Mouse (Mus musculus) liver, embryonic 11.5 days (tissue): ENCODE measurements around the gene March10. TPM values are rescaled to one million over a fixed set of nuclear protein-coding genes. Genes with fewer than 3 reads are reported as not detected.
A peak's percentile ranks its signal among the peaks of the same experiment; 100 is the strongest.

ENCODE experiments used
- ATAC-seq: fragments of 200-750 bp; cut with Nextera tagmentation; replicated peaks from 2 replicates; pipeline ENCODE4 v1.8.0; 2017; ENCODE audit warnings: moderate number of reproducible peaks, mild to moderate bottlenecking, moderate TSS enrichment, moderate library complexity; ENCODE audit not compliant: low FRiP score
- DNase-seq: peaks from one replicate; pipeline ENCODE4 v3.0.0-alpha.2; 2017; ENCODE audit warnings: low spot score
- H3K27ac ChIP-seq: fragments of 300-500 bp; sonication (generic); 2 replicates; pipeline ENCODE4 v1.5.1; 2014; ENCODE audit warnings: mild to moderate bottlenecking, low read depth, low read length, control low read depth
- H3K27me3 ChIP-seq: fragments of 300-500 bp; sonication (generic); replicated peaks from 2 replicates; pipeline ENCODE4 v1.6.1; 2014; ENCODE audit warnings: low read length, mixed read lengths; ENCODE audit not compliant: control insufficient read depth, insufficient read depth
- H3K36me3 ChIP-seq: fragments of 300-500 bp; sonication (generic); 2 replicates; pipeline ENCODE4 v1.6.1; 2014; ENCODE audit warnings: mild to moderate bottlenecking, low read length, moderate library complexity, mixed read lengths; ENCODE audit not compliant: control insufficient read depth, insufficient read depth
- H3K4me1 ChIP-seq: fragments of 300-500 bp; sonication (generic); replicated peaks from 2 replicates; pipeline ENCODE4 v1.6.1; 2014; ENCODE audit warnings: low read length, mixed read lengths; ENCODE audit not compliant: control insufficient read depth, insufficient read depth
- H3K4me2 ChIP-seq: fragments of 300-500 bp; sonication (generic); 2 replicates; pipeline ENCODE4 v1.6.1; 2014; ENCODE audit warnings: mild to moderate bottlenecking, control low read depth, moderate library complexity
- H3K4me3 ChIP-seq: fragments of 300-500 bp; sonication (generic); 2 replicates; pipeline ENCODE4 v1.5.1; 2014; ENCODE audit warnings: low read depth, low read length, control low read depth
- H3K9ac ChIP-seq: fragments of 300-500 bp; sonication (generic); 2 replicates; pipeline ENCODE4 v1.6.1; 2014; ENCODE audit warnings: low read depth, low read length, control low read depth
- H3K9me3 ChIP-seq: fragments of 300-500 bp; sonication (generic); 2 replicates; pipeline ENCODE4 v1.6.1; 2016; ENCODE audit warnings: low read length, inconsistent platforms, mixed read lengths; ENCODE audit not compliant: control insufficient read depth
- WGBS: fragments of 180-500 bp; shearing (Covaris S2); extraction: QIAGEN DNeasy Blood & Tissue Kit; methylation state at CpG from one replicate; pipeline ENCODE4 v1.1.7; 2014; 5-methylcytosine and 5-hydroxymethylcytosine counted together
- polyA plus RNA-seq: library from polyadenylated mRNA; unstranded; fragments of >200 nt; fragmentation: Nextera tagmentation; extraction: Ambion mirVana; gene quantifications from 2 replicates; pipeline ENCODE4 v1.2.1, GENCODE M21; 2014

March10 gene
- polyA plus RNA-seq, 1 experiment from 2014 or later, result not detected

GRCm38 (mm10) chr11:105469561-105469960, 13.0 kb upstream of the March10 start:
- Histone ChIP-seq H3K4me3 (no peak overlapping the region), H3K36me3 (no peaks in the 10 kb centered on the region), H3K4me2 (no peak overlapping the region), H3K9ac (no peak overlapping the region), H3K27me3 (no peaks in the 10 kb centered on the region), H3K27ac (no peak overlapping the region), H3K4me1 (no peaks in the 10 kb centered on the region), H3K9me3 (no peaks in the 10 kb centered on the region)
- DNase-seq (no peak), ATAC-seq (no peak)
- 68% methylated on average over 4 of the region's 4 CpGs for WGBS

GRCm38 (mm10) chr11:105469091-105469507, 12.6 kb upstream of the March10 start:
- H3K27ac ChIP-seq, result no peak overlapping the region

GRCm38 (mm10) chr11:105468436-105468835, 11.9 kb upstream of the March10 start:
- H3K4me3 ChIP-seq, result no peak overlapping the region
- DNase-seq, result no peak
- 79% methylated on average over 5 of the region's 5 CpGs for WGBS
- H3K27ac ChIP-seq, result no peak overlapping the region
- no peaks in the 10 kb centered on the region for H3K36me3 ChIP-seq
- H3K27me3 ChIP-seq, result no peaks in the 10 kb centered on the region
- H3K4me2 ChIP-seq, result no peak overlapping the region
- no peak overlapping the region for H3K9ac ChIP-seq
- no peak for ATAC-seq
- H3K4me1 ChIP-seq, result no peaks in the 10 kb centered on the region
- H3K9me3 ChIP-seq, result no peaks in the 10 kb centered on the region

More at GRCm38 (mm10) chr11:105469091-105469507, 12.6 kb upstream of the March10 start:
- ATAC-seq (no peak), DNase-seq (no peak)
- Histone ChIP-seq H3K36me3 (no peaks in the 10 kb centered on the region), H3K27me3 (no peaks in the 10 kb centered on the region), H3K4me1 (no peaks in the 10 kb centered on the region), H3K4me3 (no peak overlapping the region), H3K9me3 (no peaks in the 10 kb centered on the region), H3K9ac (no peak overlapping the region), H3K4me2 (no peak overlapping the region)
- 59% methylated on average over 8 of the region's 8 CpGs for WGBS

GRCm38 (mm10) chr11:105467816-105468215, 11.3 kb upstream of the March10 start:
- Histone ChIP-seq H3K4me3 (no peak overlapping the region), H3K36me3 (no peaks in the 10 kb centered on the region), H3K9ac (no peak overlapping the region), H3K4me1 (no peaks in the 10 kb centered on the region), H3K27me3 (no peaks in the 10 kb centered on the region), H3K27ac (no peak overlapping the region), H3K9me3 (no peaks in the 10 kb centered on the region), H3K4me2 (no peak overlapping the region)
- 86% methylated on average over 3 of the region's 3 CpGs for WGBS
- ATAC-seq, result no peak
- DNase-seq, result no peak

- peak overlapping the region; percentile 17; the same call in 1 of the 2 replicates for H3K9ac ChIP-seq
- H3K36me3 ChIP-seq, result no peaks in the 10 kb centered on the region
- no peaks in the 10 kb centered on the region for H3K4me1 ChIP-seq
- no peak for DNase-seq
- WGBS, result 46% methylated on average over 9 of the region's 9 CpGs
- no peak overlapping the region for H3K27ac ChIP-seq
- no peak for ATAC-seq
- H3K4me2 ChIP-seq, result no peak overlapping the region
- H3K27me3 ChIP-seq, result no peaks in the 10 kb centered on the region
- H3K4me3 ChIP-seq, result no peak overlapping the region
- H3K9me3 ChIP-seq, result no peaks in the 10 kb centered on the region
Observed at GRCm38 (mm10) chr11:105467266-105467665, 10.7 kb upstream of the March10 start.

GRCm38 (mm10) chr11:105466756-105467155, 10.2 kb upstream of the March10 start:
- DNase-seq (no peak), ATAC-seq (no peak)
- H3K36me3 ChIP-seq, result no peaks in the 10 kb centered on the region
- no peak overlapping the region for H3K27ac ChIP-seq
- no peaks in the 10 kb centered on the region for H3K9me3 ChIP-seq
- no peak overlapping the region for H3K4me2 ChIP-seq
- no peaks in the 10 kb centered on the region for H3K27me3 ChIP-seq
- 46% methylated on average over 4 of the region's 4 CpGs for WGBS
- H3K4me1 ChIP-seq, result no peaks in the 10 kb centered on the region
- no peak overlapping the region for H3K9ac ChIP-seq
- H3K4me3 ChIP-seq, result no peak overlapping the region

- WGBS, result 79% methylated on average over 9 of the region's 9 CpGs
- H3K9me3 ChIP-seq, result no peaks in the 10 kb centered on the region
- H3K27ac ChIP-seq, result no peak overlapping the region
- H3K4me2 ChIP-seq, result no peak overlapping the region
- no peaks in the 10 kb centered on the region for H3K27me3 ChIP-seq
- no peaks in the 10 kb centered on the region for H3K36me3 ChIP-seq
- ATAC-seq, result no peak
- no peaks in the 10 kb centered on the region for H3K4me1 ChIP-seq
- H3K4me3 ChIP-seq, result no peak overlapping the region
- no peak overlapping the region for H3K9ac ChIP-seq
- DNase-seq, result no peak
Observed at GRCm38 (mm10) chr11:105465488-105465887, 9.0 kb upstream of the March10 start.

GRCm38 (mm10) chr11:105464430-105464967, 8.0 kb upstream of the March10 start:
- Histone ChIP-seq H3K27me3 (no peaks in the 10 kb centered on the region), H3K36me3 (no peaks in the 10 kb centered on the region), H3K9me3 (no peaks in the 10 kb centered on the region), H3K27ac (no peak overlapping the region), H3K4me3 (no peak overlapping the region), H3K9ac (no peak overlapping the region), H3K4me2 (no peak overlapping the region), H3K4me1 (no peaks in the 10 kb centered on the region)
- WGBS, result 59% methylated on average over 8 of the region's 8 CpGs
- DNase-seq, result no peak
- ATAC-seq, result no peak

- ATAC-seq (no peak; the same call in 1 of the 2 replicates), DNase-seq (no peak)
- H3K4me2 ChIP-seq, result no peak overlapping the region
- H3K9ac ChIP-seq, result no peak overlapping the region
- H3K36me3 ChIP-seq, result no peaks in the 10 kb centered on the region
- peaks cover 19% of the 10 kb centered on the region for H3K27me3 ChIP-seq
- H3K27ac ChIP-seq, result no peak overlapping the region
- WGBS, result 50% methylated on average over 5 of the region's 5 CpGs
- peaks cover 3% of the 10 kb centered on the region; the same call in 1 of the 2 replicates for H3K4me1 ChIP-seq
- H3K9me3 ChIP-seq, result no peaks in the 10 kb centered on the region
- no peak overlapping the region for H3K4me3 ChIP-seq
Observed at GRCm38 (mm10) chr11:105459900-105460299, 3.4 kb upstream of the March10 start.
